Mouse (Mus musculus) heart, adult 2 months (tissue): ENCODE measurements around the gene Hmga1. TPM values are rescaled to one million over a fixed set of nuclear protein-coding genes. Genes with fewer than 3 reads are reported as not detected.
A peak's percentile ranks its signal among the peaks of the same experiment; 100 is the strongest.

Source experiments
- DNase-seq, 2 experiments: peaks; one replicate each; pipeline ENCODE4 v3.0.0; 2021
- H3K27ac ChIP-seq: fragments of 200-600 bp; 2 replicates; pipeline ENCODE4 v1.8.1; 2022
- H3K27me3 ChIP-seq: fragments of 200-500 bp; 2 replicates; pipeline ENCODE4 v1.6.1; 2012; ENCODE audit warnings: mild to moderate bottlenecking, low read length, inconsistent platforms, mixed read lengths; ENCODE audit not compliant: control insufficient read depth, insufficient read depth
- H3K36me3 ChIP-seq: fragments of 200-500 bp; 2 replicates; pipeline ENCODE4 v1.6.1; 2012; ENCODE audit warnings: low read length, inconsistent platforms; ENCODE audit not compliant: control insufficient read depth, insufficient read depth
- H3K4me1 ChIP-seq: fragments of 200-500 bp; 2 replicates; pipeline ENCODE4 v1.6.1; 2011; ENCODE audit warnings: low read length; ENCODE audit not compliant: control insufficient read depth, insufficient read depth
- H3K4me3 ChIP-seq: fragments of 200-600 bp; 2 replicates; pipeline ENCODE4 v1.8.1; 2022
- H3K79me2 ChIP-seq: fragments of 200-500 bp; replicated peaks from 2 replicates; pipeline ENCODE4 v1.6.1; 2012; ENCODE audit warnings: mild to moderate bottlenecking, inconsistent platforms, low read length, moderate library complexity, mixed read lengths; ENCODE audit not compliant: control insufficient read depth, insufficient read depth
- H3K9ac ChIP-seq: fragments of 200-500 bp; 2 replicates; pipeline ENCODE4 v1.6.1; 2012; ENCODE audit warnings: low read depth, mild to moderate bottlenecking, control low read depth, inconsistent platforms, low read length, mixed read lengths
- CTCF ChIP-seq: fragments of 200-600 bp; IDR thresholded peaks from 2 replicates; pipeline ENCODE4 v1.8.1; 2022; ENCODE audit warnings: antibody characterized with exemption, mild to moderate bottlenecking, moderate library complexity
- EP300 ChIP-seq: fragments of 200-500 bp; IDR thresholded peaks from 2 replicates; pipeline ENCODE4 v1.6.1; 2011; ENCODE audit warnings: low read depth, low read length, control low read depth; ENCODE audit not compliant: insufficient read depth
- POLR2A ChIP-seq: fragments of 200-500 bp; IDR thresholded peaks from 2 replicates; pipeline ENCODE4 v1.6.1; 2011; ENCODE audit warnings: mild to moderate bottlenecking, low read depth, low read length, control low read depth; ENCODE audit not compliant: insufficient read depth
- WGBS: fragments of 180-500 bp; shearing (Covaris S2); methylation state at CpG from one replicate; pipeline ENCODE4 v1.1.7; 2018; 5-methylcytosine and 5-hydroxymethylcytosine counted together
- intact Hi-C: fragments of 180-260 bp; cut with DNase I; formaldehyde crosslinking; loops from one replicate; pipeline ENCODE4 v1.15.1; 2025
- polyA plus RNA-seq: library from polyadenylated mRNA; depleted of rRNA; stranded (reverse); fragments of >200 nt; gene quantifications from 2 replicates; pipeline ENCODE4 v1.2.3, GENCODE M21; 2012
- total RNA-seq, 2 experiments: library from RNA; stranded (reverse); gene quantifications; 2 replicates each; pipeline ENCODE4 v1.2.3; 2021

The Hmga1 gene
- total and polyA plus RNA-seq, 3 experiments = 47.5 to 73.8 (median 48.2) TPM

DNA sequence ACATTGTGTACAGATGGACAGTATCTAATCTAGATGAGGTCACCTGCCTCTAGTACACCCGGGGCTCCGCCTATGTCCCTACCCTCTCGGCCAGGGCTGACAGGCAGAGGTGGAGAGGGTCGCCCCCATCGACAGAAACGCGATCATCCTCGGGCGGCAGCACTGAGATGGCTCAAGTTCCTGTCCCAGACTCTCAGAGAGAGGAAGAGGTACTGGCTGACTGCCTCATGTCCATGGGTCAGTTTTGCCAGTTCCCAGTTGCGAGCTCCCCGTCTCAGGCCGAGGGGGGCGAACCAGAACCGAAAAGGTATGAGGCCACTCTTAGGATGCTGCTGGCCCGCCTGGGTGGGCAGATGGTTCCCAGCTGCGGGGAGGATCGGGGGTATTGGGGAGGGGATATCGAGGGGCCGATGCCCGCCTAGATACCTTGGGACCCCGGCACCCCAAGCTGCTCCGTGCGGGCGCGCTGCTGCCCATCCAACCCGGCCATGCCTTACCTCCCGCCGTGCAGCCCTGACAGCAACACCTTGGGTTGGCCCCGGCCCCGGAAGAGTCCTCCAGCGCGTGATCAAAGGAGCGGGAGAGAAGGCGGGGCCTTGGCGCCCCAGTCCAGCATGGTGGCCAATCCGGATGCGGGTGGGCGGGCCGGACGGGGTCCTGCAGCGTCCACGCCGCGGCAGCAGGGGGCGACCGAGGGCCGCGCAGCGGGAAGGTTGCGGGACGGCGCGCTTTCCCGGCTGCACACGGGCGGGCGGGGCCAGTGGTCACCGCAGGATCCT is 9.1 kb downstream of the Hmga1 start, which contains the start of gene AI413582:
TSS of gene AI413582 (minus strand) at position 594 of the 779 bp plus-strand sequence.
- Histone ChIP-seq H3K27ac (peak within 1 kb of the TSS; percentile 85), H3K27me3 (no peaks in the 10 kb centered on the region), H3K9ac (peak within 1 kb of the TSS; percentile 74), H3K4me1 (peaks cover 2% of the 10 kb centered on the region; the same call in 1 of the 2 replicates), H3K79me2 (no peaks in the 10 kb centered on the region), H3K4me3 (peak within 1 kb of the TSS; percentile 63), H3K36me3 (no peaks in the 10 kb centered on the region)
- intact Hi-C loops = loop anchor here (2.0 kb wide), 2 partner anchors 31 to 57 kb away; partner anchors contain the start of gene Nudt3
- WGBS = under 1% methylated on average over 57 of the region's 58 CpGs
- peak; percentile 97 to 99 for DNase-seq
- TF ChIP-seq EP300 (peak; percentile 50; the same call in 1 of the 2 replicates), CTCF (no peak), POLR2A (peak; percentile 62)

DNA sequence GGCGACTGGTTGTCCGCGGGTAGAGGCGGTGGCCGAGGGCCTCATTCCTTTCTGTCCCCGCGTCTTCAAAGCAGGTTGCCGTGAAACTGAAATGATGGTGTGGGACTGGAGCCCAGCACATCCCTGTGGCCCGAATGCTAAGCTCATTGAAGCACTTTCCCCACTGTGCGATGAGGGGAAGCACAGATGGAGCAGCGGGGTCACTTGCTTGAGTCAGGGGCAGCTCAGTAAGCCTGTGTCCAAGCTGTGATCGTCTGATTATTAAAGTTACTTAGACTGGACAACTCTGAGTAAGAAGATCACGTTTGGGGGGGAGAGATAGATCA is 9.6 kb downstream of the Hmga1 start:
- Histone ChIP-seq H3K4me3 (peak overlapping the region; percentile 63), H3K36me3 (no peaks in the 10 kb centered on the region), H3K27me3 (no peaks in the 10 kb centered on the region), H3K4me1 (peaks cover 2% of the 10 kb centered on the region; the same call in 1 of the 2 replicates), H3K27ac (peak overlapping the region; percentile 65), H3K79me2 (no peaks in the 10 kb centered on the region), H3K9ac (peak overlapping the region; percentile 67)
- TF ChIP-seq EP300 = no peak
- no peak for TF ChIP-seq POLR2A
- TF ChIP-seq CTCF = no peak
- intact Hi-C loops = loop anchor here (1.0 to 2.0 kb wide), 3 partner anchors 31 to 63 kb away; partner anchors contain the start of gene Nudt3
- DNase-seq = no peak
- 0% methylated on average over 13 of the region's 13 CpGs for WGBS

- Histone ChIP-seq H3K27me3 (no peaks in the 10 kb centered on the region), H3K4me1 (peaks cover 2% of the 10 kb centered on the region; the same call in 1 of the 2 replicates), H3K79me2 (no peaks in the 10 kb centered on the region), H3K9ac (no peak overlapping the region), H3K27ac (no peak overlapping the region), H3K36me3 (no peaks in the 10 kb centered on the region), H3K4me3 (no peak overlapping the region)
- DNase-seq = no peak
- no peak for TF ChIP-seq EP300
- no peak for TF ChIP-seq POLR2A
- TF ChIP-seq CTCF = no peak
- intact Hi-C loops = no loop called here
- 81% methylated on average over 5 of the region's 5 CpGs for WGBS
These were observed 11.9 kb downstream of the Hmga1 start for GRCm38 (mm10) chr17:27568228-27568627.

DNA sequence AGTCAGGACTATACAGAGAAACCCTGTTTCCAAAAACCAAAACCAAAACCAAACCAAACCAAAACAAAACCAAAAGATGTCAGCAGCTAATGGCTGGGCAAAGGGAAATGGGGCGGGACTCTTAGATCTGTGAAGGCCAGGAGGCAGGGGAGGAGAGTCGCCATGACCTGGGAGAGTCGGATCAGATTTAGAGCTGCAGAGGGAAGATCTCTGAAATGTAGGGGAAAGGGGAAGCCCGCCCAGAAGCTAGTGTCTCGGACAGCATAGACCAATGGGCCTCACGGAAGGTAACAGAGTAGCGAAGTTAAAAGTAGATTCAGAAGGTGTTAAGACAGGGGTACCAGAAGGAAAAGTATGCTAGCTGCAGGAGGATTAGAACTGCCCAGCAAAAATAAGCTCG is 15.0 kb downstream of the Hmga1 start:
- Histone ChIP-seq H3K9ac (no peak overlapping the region), H3K79me2 (no peaks in the 10 kb centered on the region), H3K36me3 (no peaks in the 10 kb centered on the region), H3K4me3 (no peak overlapping the region), H3K27me3 (no peaks in the 10 kb centered on the region), H3K27ac (peak overlapping the region; percentile 23; the same call in 1 of the 2 replicates), H3K4me1 (peaks cover 12% of the 10 kb centered on the region)
- WGBS = 59% methylated on average over 8 of the region's 8 CpGs
- TF ChIP-seq EP300 = no peak
- TF ChIP-seq CTCF = no peak
- TF ChIP-seq POLR2A = no peak
- intact Hi-C loops = no loop called here
- DNase-seq = no peak

DNA sequence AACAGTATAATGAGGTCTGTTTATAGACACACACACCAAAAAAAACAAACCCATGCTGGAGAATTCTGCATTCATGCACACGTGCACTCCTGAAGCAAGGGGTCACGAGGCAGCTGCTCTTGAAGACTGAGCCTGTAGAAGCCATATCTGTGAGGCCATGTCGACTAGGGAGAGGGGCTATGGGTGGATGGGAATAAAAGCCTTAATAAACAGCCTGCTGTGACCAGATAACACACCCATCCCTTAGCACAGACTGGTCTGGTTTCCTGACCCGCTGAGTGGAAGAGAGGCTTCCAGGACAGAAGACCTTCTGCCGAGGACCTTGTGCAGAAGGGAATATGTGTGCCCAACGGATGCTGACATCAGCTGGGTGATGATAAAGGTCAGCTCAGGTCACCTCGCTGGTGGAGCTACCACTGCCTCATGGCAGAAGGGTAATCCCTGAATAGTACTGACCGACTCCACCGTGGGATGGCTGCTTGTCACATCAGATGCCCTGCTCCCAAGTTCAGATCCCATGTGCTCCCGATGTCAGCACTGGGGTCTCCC is 17.5 kb downstream of the Hmga1 start:
- Histone ChIP-seq H3K4me1 (peaks cover 14% of the 10 kb centered on the region), H3K9ac (no peak overlapping the region), H3K27me3 (no peaks in the 10 kb centered on the region), H3K79me2 (no peaks in the 10 kb centered on the region), H3K4me3 (no peak overlapping the region), H3K36me3 (no peaks in the 10 kb centered on the region), H3K27ac (no peak overlapping the region)
- WGBS = 50% methylated on average over 10 of the region's 10 CpGs
- TF ChIP-seq CTCF (no peak), EP300 (0 out of 2 replicates have a peak, but pooled peaks have one; percentile 30), POLR2A (no peak)
- DNase-seq = no peak
- intact Hi-C loops = no loop called here
